Mouse (Mus musculus) brain, embryonic 14.5 days (tissue): ENCODE measurements around the gene Fbxo48.

Experiments used
- CTCF ChIP-seq: fragments of 200-500 bp; IDR thresholded peaks from 2 replicates; pipeline ENCODE4 v1.5.1; 2012; ENCODE audit warnings: inconsistent platforms, mild to moderate bottlenecking, moderate library complexity, borderline replicate concordance; ENCODE audit not compliant: insufficient read depth, insufficient read length; ENCODE audit errors: extremely low read depth
- POLR2A ChIP-seq: fragments of 200-500 bp; IDR thresholded peaks from 2 replicates; pipeline ENCODE4 v1.6.1; 2012; ENCODE audit warnings: mild to moderate bottlenecking, inconsistent platforms, borderline replicate concordance; ENCODE audit not compliant: poor library complexity, insufficient read depth, insufficient read length, severe bottlenecking; ENCODE audit errors: extremely low read depth

GRCm38 (mm10) chr11:16999387-16999786 is 48.2 kb downstream of the Fbxo48 start:
- TF ChIP-seq CTCF (no peak), POLR2A (no peak)
